Mouse (Mus musculus): ENCODE measurements around the gene Polr3a.

The Polr3a gene

DNA sequence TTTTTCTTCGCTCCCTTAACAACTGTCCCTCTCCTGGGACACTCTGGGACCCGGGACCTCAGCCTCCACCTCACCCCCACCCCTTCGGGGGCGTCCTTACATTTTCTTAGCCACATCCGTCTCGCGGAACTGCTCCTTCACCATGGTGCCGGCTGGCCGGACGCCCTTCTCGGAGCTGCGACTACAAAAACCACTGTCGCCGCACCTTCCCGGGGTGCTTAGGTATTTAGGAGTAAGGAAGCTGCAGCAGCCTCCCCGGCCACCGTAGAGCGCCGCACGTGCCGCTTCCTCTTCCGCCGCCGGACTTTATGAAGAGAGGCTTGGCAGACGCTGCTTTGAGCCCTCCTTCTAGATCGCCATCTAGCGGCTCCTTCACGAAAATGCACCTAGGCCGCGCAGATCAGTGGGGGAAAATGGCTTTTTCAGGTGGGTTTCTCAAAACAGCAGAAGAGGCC, at the start of gene Polr3a, which contains the start of gene Rps24:
TSS of gene Polr3a (minus strand) at position 286 of the 455 bp plus-strand sequence.
TSS of gene Rps24 (plus strand) at position 353 of the 455 bp plus-strand sequence.
- DNase-seq (ENCODE audit: low read depth, low spot score), result peak; percentile 84

DNA sequence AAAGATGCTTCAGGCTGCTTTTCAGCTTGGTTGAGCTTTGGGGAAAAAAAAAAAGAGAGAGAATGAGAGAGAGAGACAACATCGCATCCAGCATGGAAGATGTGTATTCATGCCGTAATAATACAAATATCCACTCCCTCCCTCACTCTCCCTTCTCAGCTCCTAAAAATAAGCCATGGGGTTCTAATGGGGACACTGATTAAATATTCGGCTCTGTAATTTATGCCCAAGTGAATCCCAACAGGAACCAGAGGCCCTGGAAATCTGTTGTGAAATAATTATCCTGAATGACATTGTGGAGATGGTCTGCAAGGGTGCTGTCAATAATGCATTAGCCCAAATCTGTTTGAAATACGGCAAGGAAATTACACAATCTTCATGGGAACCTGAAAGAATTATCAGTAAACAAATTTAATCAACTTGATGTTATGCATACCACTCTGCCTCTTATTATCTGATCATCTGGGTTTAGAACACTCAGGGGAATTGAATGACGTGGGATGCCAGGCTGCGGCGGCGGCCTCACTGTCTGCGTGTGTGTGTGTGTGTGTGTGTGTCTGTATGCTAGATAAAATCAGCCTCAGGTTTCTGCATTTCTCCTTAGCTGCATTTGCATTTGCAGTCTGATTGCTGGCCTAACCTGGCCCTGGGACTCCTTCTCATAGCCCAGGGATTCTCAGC, 48.1 kb upstream of the Polr3a start:
- DNase-seq (ENCODE audit: low read depth, low spot score), result no peak

DNA sequence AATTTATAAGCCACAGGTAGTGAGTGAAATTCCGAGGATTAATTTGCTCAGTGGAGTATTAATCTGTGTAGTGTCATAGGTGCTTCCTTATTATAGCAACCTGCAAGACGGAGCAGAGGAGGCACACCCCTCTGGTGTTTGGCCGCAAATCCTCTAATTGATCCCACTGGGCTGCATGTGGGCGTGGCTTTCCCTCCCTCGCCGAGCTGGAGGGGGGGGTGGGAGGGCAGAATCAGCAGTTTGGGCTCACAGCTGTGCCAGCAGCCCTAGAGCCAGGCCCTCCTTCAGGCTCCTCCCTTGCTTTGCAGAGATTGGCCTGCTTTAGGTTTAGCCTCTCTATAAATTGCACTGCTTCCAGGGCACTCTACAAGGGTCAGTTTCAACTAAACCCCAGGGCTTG, 43.4 kb upstream of the Polr3a start:
- no peak for DNase-seq (ENCODE audit: low read depth, low spot score)

DNA sequence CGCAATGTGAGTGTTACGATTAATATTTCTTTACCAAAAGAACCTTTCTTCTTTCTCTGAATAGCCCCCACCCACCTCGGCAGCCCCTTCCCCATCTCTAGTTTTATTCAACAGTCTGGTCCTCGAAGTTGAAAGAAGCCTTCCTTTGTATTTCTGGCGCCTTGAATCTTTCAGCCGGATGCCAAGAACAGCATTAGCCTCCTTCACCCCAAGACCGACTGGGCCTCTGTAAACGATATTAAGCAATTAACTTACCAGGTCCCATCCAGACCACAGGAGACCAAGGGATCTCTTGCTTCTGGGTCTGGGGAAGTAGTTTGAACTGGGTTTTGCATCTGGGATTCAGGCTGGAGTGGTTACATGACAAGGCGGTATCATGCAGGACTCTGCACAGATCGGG, 39.6 kb upstream of the Polr3a start:
- DNase-seq (ENCODE audit: low read depth, low spot score), result no peak

DNA sequence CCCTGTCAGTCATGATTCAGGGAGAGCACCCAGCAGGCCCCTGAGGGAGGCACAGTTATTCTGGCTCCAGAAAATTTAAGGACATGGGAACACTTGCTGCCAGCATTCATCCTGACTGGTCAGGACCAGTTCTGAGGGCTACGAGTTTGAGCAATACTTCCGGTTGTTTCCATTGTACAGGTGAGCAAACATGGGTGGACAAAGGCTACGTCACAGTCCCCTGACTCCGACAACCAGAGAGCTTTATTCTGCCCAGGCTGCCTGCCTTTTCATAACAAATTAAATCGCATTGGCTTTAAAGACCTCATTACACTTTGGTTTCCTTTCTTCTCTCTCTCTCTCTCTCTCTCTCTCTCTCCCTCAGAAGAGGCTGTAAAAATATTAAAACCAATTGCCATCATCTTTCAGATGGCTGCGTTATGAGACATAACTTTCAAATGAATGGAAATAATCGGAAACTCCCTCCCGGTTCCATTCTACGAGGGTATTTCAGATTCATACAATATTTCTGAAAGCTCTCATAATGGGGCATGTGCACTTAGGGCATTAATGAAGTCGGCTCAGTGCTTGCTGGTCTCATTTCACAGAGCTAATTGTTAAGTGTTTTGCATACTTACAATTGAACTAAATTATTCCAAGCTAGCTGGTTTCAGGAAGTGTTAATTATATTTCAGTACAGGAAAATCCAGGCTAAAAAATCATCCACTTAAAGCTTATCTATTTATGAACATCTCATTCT, 39.0 kb upstream of the Polr3a start:
- no peak for DNase-seq (ENCODE audit: low read depth, low spot score)

DNA sequence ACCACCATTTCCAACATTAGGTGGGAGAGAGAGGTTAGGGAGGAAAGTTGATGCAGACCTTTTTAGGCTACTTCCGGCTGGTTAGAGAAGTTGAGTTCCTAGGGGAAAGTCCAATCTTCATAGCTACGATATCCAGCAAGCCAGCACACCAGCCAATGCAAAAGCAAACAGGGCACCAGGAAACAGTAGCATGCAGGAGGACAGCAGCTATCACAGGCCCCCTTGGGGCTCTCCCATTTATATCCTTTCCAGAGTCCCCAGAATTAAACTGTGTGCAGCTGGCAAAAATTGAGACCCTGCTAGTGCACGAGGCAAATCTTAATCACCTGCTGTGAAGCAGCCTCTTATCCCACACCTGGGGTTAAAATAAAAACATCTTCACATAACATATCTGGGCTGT, 38.3 kb upstream of the Polr3a start:
- no peak for DNase-seq (ENCODE audit: low read depth, low spot score)

DNA sequence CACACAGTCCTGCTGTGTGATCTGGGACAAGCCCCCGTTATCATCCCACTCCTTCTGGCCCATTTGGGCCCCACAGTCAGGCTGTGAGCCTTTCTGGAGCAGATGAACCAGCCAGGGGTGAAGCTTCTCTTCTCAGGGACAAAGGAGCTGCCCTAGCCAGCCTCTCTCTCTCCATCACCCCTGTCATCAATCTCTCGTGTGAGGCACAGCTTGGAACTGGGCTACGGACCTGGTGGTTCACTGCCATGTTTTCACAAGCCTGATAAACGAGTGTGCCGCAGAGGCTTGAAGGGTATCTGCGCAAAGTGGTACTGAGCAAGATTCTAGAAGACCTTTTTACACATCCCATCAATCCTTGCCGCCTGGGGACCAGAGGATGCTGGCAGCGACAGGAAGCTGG, 34.7 kb upstream of the Polr3a start:
- no peak for DNase-seq (ENCODE audit: low read depth, low spot score)

DNA sequence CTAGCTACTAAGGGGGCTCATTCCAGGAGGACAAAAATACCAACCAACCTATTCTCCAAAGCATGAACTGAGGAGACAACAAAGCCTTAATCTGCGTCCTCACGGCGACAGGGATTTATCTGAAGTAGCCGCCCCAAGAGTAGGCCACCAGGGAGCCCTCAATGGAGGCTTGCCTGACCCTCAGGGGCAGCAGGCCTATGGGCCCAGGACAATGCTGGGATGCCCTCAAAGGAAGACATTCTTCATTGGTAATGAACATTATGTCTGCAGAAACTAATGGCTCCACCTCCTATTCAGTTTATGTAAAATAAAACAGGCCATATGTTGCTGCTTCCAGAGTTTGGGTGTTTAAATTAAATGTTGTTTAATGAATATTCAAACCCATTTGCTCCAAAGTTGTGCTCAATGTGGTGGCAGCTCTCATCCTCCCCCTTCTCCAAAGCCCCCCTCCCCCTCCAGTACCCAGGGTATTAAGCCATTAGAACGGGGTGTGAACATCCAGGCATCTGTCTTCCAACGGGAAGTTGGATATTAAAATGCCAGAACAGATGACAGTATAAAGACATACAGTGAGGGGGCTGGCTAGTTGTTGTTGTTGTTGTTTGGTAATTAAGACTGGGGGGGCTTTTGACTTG, 25.8 kb upstream of the Polr3a start:
- no peak for DNase-seq (ENCODE audit: low read depth, low spot score)

DNA sequence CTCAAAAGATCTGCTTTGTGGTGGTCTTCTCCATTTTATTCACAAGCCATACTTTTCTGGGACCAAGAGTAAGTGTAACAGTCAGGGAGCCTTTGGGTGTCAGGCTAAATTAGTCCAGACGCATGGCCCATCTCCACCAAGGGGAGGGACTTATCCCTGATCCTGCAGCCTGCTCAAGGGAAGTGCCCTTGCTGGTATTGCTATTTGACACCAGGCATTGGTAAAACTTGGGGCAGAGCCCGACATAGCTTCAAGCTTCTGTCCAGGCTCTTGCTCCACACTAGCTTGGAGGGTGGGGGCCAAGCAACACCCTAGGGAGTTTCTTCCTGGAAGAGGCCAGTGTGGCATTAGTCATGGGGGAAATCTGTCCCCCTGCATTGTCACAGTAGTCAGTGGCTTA, 23.8 kb upstream of the Polr3a start:
- no peak for DNase-seq (ENCODE audit: low read depth, low spot score)

DNA sequence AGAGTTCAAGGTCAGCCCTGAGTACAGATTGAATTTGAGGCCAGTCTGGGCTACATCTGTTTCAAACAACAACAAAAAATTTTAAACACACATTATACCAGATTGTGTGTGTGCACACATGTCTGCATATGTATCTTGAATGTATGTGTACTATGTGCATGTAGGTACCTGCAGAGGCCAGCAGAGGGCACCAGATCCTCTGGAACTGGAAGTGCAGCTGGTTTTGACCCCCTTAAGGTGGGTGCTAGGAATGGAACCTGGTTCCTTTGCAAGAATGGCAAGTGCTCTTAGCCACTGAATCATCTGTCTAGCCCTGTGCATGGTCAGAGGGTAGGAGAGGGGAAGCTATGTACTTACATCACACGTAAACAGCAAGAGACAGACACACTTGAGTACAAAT, 23.4 kb upstream of the Polr3a start:
- no peak for DNase-seq (ENCODE audit: low read depth, low spot score)

DNA sequence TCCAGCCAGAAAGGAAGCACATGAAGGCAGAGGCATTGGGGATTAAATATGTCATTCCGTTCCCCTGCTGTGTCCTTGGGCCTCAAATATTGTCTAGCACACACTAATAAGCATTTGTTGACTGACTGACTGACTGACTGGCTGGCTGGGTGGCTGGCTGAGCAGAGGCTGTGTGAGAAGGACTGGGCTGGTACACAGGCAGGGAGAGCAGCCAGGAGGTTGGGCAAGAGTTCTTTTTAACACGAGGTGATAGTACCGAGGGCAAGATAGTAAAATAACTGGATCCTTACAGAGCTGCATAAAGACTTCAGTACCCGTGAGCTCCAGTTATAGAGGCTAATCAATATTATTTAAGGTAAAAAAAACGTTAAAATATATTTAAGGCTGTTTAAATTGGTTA, 22.7 kb upstream of the Polr3a start:
- no peak for DNase-seq (ENCODE audit: low read depth, low spot score)

DNA sequence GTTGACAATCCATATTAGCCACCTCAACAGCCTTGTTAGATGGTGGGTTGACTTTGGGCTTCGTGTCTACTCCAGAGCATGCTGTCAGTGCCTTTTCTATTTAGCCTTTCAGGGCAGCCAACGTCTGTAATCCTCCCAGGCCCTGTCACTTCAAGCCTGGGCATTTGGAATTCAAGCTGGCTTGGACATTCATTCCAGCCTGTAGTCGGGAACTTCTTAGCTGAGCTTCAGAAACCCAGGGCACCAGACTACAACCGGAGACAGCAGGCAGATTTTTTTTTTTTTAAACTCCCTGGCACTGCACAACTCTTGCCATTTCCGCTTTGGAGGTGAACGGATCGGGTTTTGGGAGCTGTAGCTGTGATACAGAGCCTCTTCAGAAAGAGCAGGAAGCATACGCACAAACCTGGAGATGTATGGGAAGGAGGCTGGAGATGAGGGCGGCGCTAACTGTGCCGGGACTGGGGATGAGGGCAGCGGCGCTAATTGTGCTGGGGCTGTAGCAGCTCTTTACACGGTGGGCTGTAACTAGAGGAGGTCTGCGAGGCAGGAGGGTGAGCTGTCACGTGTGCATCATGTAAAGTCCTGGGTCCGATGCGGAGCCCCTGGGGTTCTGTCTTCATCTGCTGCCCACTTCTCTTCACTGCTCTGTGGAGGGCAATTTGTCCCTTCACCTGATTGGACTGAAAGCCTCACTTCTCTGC, 21.4 kb upstream of the Polr3a start:
- DNase-seq (ENCODE audit: low read depth, low spot score), result no peak

DNA sequence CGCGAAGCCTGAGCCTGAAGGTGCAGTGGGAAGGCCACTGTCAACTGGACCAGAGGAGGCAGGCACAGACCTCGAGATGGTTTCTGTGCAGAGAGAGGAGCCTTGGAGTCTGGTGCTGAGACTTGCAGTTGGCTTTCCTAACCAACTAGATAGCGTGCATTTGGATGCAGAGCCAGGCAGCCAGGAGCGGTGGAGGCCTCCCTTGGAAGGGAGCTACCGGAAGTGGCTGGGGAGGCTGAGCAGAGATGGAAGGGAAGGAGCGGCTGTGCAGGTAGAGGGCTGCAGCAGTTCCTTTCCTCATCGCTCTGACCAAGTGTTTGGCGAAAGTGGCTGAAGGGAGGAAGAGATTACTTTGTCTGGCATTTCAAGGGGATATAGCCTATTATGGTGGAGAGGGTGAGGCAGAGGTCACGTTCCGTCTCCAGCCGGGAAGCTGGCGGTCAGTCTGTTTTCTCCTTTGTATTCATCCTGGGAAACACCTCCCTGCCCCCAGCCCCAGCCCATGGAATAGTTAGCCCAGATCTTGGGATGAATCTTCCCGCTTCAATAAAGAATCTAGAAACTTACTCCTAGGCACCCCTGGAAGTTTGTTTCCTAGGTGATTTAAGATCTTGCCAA, 20.7 kb upstream of the Polr3a start:
- no peak for DNase-seq (ENCODE audit: low read depth, low spot score)

DNA sequence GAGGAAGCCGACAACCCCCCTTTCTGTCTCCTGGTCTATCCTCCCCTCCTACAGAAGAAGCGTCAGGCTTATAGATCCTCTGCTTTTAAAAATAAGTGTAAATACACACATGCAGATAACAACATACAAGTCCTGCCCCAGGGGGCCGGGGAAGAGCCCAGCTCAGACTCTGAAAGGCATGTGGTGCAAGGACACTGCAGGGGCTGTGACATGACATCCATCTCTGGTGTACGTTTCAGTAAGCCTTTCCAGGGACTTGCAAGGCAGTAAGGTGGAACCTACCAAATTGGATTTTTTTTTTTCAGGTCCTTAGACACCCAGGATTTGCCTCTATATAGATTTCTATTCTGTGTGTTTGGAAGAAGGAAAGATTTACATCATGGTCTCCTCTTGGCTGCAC, 14.4 kb upstream of the Polr3a start:
- no peak for DNase-seq (ENCODE audit: low read depth, low spot score)

DNA sequence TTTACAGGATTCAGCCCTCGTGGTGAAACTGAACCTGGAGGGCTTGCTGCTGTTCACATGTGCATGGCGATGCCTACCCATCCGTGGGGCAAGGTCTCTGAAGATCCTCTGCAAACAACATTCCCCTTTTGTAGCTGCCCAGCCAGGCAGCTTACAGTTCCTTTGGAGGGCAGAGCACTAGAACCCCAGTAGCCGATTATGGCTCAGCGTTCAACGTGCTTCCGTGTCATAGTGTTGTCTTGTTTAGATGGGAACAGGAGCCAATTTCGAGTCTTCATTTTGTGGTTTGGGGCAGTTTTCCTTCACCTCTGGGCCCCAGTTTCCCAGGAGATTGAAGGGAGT, 14.0 kb upstream of the Polr3a start:
- DNase-seq (ENCODE audit: low read depth, low spot score), result no peak

DNA sequence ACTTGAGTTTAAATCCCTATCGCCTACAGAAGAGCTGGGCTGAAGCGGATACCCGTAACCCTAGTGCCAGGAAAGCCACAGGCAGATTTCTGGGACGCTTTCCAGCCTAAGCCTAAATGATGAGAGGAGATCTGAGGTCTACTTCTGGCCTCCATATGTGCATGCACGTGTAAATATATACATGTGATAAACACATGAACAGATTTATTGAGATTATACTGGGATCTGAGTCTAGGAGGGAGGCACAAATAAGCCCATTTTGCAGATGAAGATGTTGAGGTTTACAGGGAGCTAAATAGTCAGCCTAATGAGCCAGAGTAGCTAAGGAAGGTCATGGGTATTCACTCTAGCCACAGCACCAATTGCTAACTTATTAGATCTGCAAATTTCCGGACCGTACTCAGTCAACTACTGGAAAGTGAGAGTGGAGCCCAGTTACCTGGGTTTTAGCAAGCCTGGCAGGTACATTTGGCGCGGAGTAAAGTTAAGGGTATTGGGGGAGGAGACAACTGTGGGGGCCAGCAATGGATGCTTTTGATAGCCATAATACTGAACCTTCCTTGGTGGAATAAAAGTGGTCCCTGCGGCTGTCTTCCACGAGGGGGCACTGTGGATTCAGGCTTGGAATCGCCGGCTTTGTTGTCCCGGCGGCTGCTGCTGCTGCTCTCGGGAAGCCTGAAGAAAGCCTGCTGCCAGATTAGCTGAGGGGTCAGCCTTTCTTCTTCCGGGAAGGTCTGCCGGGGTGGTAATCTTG, 13.4 kb upstream of the Polr3a start:
- DNase-seq (ENCODE audit: low read depth, low spot score), result peak; percentile 79

DNA sequence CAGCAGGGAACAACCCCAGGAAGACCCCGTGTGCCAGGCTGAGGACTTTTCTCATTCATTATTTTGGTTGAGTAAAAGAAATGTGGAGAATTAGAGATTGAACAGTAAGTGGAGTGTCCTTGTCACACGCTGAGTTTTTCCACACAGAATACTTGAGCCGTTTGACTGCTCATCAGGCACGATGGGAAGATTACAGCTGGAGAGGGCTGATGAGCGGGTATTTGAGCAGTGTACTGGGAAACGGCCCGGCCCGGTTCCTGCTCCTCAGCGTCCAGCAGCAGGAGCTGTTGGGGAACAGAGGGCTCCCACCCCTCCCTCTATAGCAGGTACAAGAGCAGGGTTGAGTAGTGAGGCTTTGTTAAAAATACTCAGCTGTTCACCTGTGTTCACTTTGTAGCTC, 12.6 kb upstream of the Polr3a start:
- DNase-seq (ENCODE audit: low read depth, low spot score), result no peak

DNA sequence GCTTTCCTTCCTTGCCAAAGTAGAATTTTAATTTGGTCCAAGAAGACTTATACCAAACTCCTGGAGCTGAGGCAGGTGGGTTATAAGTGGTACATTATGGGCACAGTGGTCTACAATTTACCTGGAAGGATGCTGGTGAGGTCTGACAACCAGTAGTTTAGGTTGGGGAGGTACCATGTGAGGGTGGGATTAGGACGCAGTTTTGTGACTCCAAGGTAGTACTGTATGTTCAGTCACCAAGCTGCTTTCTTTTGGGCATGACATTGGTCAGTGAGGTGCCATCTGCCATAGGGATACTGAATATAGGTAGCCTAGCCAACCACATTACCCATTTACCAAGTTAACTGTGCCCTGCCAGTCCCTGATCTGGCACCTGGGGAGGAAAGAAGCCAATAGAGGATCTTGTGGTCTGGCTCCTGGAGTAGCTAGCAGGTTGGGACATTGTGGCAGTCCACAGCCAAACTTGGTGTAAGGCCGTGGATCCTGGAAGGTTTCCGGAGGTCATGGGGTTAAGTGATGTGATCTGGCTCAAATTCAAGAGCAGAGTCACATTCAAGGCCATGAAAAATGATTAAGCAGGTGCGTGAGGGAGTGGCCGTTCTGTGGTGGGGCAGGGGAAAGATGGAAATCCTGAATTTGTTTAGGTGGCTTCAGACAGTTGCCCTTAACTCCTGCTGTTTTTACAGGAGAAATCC, 11.8 kb upstream of the Polr3a start:
- no peak for DNase-seq (ENCODE audit: low read depth, low spot score)

DNA sequence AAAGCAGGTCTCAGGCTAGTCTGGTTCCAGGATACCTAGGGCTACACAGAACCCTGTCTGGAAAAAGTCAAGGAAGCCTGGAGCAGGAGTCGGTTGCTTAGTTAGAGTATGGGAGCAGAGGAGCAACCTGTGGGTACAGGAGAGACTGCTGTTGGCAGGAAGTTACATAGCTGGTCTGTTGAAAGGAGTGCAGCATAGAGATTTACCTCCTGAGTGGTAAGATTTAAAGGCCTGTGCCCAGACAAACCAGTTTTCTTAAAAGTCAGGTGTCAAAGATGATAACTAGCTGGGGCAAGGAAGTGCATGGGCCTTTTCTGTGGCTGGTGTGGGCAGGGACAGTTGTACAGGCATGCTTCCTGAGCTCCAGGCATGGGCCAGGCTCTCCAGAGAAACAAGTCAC, 10.6 kb upstream of the Polr3a start:
- DNase-seq (ENCODE audit: low read depth, low spot score), result no peak

DNA sequence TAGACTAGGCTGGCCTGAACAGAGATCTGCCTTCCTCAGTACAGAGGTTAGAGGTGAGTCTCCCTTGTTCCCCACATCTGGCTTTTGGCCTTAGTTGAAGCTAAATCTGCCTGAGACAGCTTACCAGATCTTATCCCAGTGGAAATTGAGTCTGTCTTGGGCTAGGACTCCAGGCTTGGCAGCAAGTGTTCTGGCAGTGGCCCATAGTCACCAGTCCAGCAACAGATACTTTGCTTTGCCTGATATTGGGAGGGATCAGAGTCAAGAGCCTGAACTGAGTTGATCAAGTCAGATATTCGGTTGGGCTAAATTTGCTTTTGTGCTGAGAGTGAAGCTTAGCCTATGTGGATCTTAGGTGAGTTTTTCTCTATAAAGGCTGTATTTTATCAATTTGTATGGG, 9.6 kb upstream of the Polr3a start:
- DNase-seq (ENCODE audit: low read depth, low spot score), result no peak

DNA sequence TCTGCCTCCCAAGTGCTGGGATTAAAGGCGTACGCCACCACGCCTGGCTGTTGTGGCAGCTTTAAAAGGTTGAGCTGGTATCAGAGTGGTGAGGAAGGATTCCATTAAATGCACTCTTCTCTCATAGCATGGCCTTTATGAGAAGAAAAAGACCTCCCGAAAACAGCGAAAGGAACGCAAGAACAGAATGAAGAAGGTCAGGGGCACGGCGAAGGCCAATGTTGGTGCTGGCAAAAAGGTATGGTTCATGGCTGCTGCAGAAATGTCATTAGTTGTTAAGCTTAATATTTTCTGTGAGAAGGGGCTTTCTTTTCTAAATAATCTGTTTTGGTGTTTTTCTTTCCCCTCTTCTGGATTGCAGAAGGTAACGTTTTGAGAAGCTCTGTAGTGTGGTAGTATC, 6.4 kb upstream of the Polr3a start:
- no peak for DNase-seq (ENCODE audit: low read depth, low spot score)

All from retina, adult 2 months (tissue).